Mouse (Mus musculus): ENCODE results near the gene Galk2. TPM values are rescaled to one million over a fixed set of nuclear protein-coding genes. Genes with fewer than 3 reads are reported as not detected.

Gene Galk2
- total RNA-seq, 2 experiments from 2014 or later: 11.0 to 11.8 TPM

Other genes with a start within 250 kb of the Galk2 start
- 1 to 10 TPM; 1.4 TPM for gene Cep152, start 234.0 kb upstream of the Galk2 start, total RNA-seq (2021)
- gene Eid1, start 186.0 kb upstream of the Galk2 start, total RNA-seq (2021): 10 to 100 TPM; 52.2 to 58.0 TPM
- gene Shc4, start 135.0 kb upstream of the Galk2 start, total RNA-seq (2021): under 1 TPM; 0.42 to 0.51 TPM
- gene Secisbp2l, start 76.2 kb upstream of the Galk2 start, total RNA-seq (2021): 10 to 100 TPM; 28.1 to 30.0 TPM
- gene Cops2, start within 50 bp of the Galk2 start, total RNA-seq (2021): 10 to 100 TPM; 86.5 to 91.6 TPM
- 1 to 10 TPM; 1.7 to 1.8 TPM for gene Fgf7, start 175.5 kb downstream of the Galk2 start, total RNA-seq (2021)

Measured in heart, postnatal 36 days (tissue).